Mouse (Mus musculus) frontal cortex, adult 2 months (tissue): ENCODE measurements around the gene Gfi1b. TPM values are rescaled to one million over a fixed set of nuclear protein-coding genes. Genes with fewer than 3 reads are reported as not detected.

Experiments
- DNase-seq, 2 experiments: peaks; one replicate each; pipeline ENCODE4 v3.0.0; 2022; ENCODE audit warnings: low spot score in 1 of 2; ENCODE audit errors: extremely low spot score in 1 of 2
- polyA plus RNA-seq: library from polyadenylated mRNA; depleted of rRNA; stranded (reverse); fragments of >200 nt; gene quantifications from 2 replicates; pipeline ENCODE4 v1.2.3, GENCODE M21; 2012; rRNA removed

The Gfi1b gene
- polyA plus RNA-seq = 0.08 TPM in 1 of 2 replicates, not detected in the other

DNA sequence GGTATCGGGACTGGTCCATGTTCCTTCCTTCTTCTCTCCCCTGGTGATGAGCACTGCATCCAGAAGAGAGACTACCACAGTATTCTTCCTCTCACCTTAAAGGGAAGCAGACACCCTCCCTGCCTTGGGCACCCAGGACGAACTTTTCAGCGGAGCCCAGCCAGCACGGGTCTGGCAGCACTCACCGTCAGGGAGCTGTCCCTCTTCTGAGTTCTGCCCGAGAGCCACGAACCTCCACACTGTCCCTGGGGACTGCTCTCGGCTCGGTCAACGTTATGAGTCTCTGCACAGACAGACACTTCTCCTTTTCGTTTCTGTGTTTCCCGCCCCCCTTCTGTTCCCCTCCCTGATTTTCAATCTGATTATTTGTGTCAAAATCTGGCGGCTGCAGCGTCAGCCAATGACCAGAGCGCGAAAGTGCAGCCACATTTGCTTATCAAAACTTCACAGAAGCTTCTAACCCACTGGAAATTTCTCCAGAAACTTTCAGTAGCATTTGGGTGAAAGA lies at the start of gene Gfi1b:
Gfi1b (minus strand) TSS at position 319 of the 508 bp plus-strand sequence.
- DNase-seq = no peak

GRCm38 (mm10) chr2:28671438-28671837 lies 49.7 kb upstream of the Gfi1b start:
- no peak for DNase-seq

GRCm38 (mm10) chr2:28665818-28666217 lies 44.0 kb upstream of the Gfi1b start:
- no peak for DNase-seq

- no peak for DNase-seq
Observed at GRCm38 (mm10) chr2:28662891-28663290, 41.1 kb upstream of the Gfi1b start.

GRCm38 (mm10) chr2:28656216-28656615 lies 34.4 kb upstream of the Gfi1b start:
- no peak for DNase-seq

DNA sequence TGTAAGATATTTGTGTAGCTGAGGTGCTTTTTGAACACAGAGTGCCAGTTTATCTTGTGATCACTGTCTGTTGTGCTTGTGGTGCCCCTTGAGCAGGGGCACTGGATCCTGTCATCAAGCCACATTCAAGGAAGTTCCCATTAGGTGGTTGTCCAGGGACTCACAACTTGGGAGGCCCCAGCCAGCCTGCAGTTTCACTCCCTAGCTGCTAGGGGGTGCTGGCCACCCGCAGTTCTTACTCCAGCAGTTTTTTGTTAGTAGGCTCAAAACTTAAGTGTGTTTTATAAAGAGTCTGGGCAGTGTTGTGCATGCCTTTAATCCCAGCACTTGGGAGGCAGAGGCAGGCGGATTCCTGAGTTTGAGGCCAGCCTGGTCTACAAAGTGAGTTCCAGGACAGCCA lies 32.5 kb upstream of the Gfi1b start:
- no peak for DNase-seq

- DNase-seq = peak in 1 of 2 experiments; percentile 67
Observed at GRCm38 (mm10) chr2:28653351-28653750, 31.6 kb upstream of the Gfi1b start.

GRCm38 (mm10) chr2:28650526-28650925 lies 28.7 kb upstream of the Gfi1b start:
- no peak for DNase-seq

- no peak for DNase-seq
Observed at GRCm38 (mm10) chr2:28643081-28643480, 21.3 kb upstream of the Gfi1b start.

GRCm38 (mm10) chr2:28641435-28641941 lies 19.7 kb upstream of the Gfi1b start:
- peak in 1 of 2 experiments; percentile 31 for DNase-seq

DNA sequence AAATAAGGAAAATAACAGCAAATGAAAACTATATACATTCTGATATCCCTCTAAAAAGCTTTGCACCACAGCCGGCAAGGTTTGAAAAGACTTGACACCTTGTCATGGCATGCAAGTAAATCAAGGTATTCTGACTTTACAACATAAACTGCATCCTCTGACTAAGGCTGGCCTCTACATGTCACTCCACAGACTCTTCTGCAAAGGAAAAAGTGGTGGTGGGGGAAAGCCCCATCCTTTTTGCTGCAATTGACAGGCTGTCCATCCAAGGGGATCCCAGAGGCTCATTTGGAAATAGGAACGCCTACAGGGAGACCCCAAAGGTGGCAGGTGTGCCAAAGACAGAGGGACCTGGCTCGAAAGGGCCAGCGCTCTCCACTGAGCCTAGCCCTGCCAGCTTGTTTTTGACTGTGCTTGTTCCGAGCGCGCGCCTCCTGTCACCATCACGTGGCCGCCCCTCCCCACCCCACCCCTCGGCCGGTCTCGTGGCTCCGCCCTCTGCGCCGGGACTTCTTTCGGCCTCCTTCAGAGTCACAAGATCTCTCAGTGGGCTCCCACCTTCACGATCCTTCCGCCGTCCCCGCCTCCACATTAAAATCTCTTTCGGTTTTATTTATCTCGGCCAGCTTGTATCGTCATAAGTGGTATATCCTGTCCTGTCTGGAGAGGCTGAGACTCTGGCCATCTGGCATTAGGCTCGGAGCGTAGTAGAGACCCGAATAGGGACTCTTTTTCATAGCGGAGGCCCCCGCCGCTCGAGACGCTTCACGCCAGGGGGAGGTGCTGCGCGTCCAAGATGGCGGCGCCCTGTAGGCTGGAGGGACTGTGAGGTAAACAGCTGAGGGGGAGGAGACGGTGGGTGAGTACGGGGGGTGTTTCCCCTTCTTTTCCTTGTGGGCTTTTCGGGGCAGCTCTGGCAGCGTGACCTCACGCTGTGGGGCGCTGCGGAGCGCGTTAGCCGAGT lies 19.0 kb upstream of the Gfi1b start, which contains the start of gene Tsc1:
Tsc1 (plus strand) TSS at position 768 of the 964 bp plus-strand sequence.
- DNase-seq = peak; percentile 88 to 96

DNA sequence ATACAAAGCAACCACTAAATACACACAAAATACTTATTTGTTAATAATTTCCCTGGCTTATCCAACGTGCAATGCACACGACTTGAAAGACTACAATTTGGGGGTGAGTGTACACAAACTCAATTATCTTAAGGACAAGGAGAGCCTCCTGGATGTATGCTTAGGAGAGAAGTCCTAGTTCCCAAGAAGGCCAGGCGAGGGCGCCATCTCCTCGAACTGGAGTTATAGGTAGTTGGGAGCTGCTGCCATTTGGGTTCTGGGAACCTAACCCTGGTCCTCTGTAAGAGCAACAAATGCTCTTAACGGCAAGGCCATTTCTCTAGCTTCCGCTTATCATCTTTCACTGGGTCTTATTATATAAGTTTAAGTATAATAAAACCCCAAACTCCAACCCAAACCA lies 18.0 kb upstream of the Gfi1b start:
- peak in 1 of 2 experiments; percentile 38 for DNase-seq

- no peak for DNase-seq
Observed at GRCm38 (mm10) chr2:28638886-28639285, 17.1 kb upstream of the Gfi1b start.

- DNase-seq = no peak
Observed at GRCm38 (mm10) chr2:28638352-28638751, 16.6 kb upstream of the Gfi1b start.

DNA sequence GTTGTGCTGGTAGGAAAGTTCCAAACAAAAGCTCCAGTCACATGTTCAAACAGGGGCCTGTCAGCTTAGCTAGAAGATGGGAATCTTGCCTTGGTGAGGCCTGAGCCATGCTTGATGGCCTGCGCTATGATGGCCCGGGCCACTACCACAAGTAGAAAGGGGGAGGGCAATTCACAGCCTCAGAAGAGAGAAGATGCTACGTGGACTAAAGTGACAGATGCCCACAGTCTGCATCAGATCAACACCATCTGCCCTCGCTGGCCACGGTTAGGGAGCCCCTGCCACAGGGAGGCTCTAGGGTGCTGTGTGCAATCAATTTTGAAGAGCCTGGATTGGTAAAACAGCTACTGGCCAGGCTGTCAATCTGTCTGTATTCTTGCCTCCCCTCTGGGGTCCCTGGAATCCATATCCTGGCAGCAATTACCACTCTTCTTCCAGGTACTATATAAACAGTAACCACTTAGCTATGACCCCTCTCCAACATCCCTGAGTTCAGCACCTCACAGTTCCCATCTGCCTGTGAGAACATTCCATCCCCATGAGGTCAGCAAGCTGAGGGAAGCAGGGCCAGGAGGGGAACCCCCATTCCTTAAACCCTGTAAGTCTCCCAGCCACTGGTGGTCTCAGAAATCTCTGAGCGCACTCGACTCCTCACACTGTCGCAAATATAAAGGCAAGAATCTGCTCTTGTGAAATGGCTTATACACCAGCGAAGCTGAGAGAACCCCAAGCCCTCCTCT lies 15.5 kb upstream of the Gfi1b start:
- DNase-seq = no peak

DNA sequence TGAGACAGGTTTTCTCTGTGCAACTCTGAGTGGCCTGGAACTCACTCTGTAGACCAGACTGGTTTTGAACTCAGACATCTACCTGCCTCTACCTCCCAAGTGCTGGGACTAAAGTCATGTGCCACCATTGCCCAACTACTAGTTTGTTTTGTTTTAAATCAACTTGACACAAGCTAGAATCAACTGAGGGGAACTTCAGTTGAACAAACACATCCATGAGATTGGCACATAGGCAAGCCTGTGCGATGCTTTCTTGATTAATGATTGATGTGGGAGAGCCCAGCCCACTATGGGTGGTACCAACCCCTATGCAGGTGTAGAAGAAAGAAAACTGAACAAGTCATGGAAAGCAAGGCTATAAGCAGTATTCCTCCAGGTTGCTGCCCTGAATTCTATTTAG lies 13.4 kb upstream of the Gfi1b start:
- no peak for DNase-seq

DNA sequence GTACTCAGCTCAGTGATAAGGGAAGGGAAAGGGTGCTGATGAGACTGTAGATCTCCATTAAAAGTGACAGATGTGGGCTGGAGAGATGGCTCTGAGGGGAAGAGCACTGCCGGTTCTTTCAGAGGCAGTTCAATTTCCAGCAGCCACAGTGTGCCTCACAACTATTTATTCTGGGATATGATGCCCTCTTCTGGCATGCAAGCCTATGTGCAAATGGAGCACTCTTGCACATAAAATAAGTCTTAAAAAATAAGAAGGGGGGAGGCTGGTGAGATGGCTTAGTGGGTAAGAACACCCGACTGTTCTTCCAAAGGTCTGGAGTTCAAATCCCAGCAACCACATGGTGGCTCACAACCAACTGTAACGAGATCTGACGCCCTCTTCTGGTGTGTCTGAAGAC lies 11.4 kb upstream of the Gfi1b start:
- DNase-seq = no peak

GRCm38 (mm10) chr2:28632626-28633025 lies 10.8 kb upstream of the Gfi1b start:
- no peak for DNase-seq

- DNase-seq = no peak
Observed at GRCm38 (mm10) chr2:28629911-28630381, 8.2 kb upstream of the Gfi1b start.

- DNase-seq = no peak
Observed at GRCm38 (mm10) chr2:28628053-28628452, 6.3 kb upstream of the Gfi1b start.

DNA sequence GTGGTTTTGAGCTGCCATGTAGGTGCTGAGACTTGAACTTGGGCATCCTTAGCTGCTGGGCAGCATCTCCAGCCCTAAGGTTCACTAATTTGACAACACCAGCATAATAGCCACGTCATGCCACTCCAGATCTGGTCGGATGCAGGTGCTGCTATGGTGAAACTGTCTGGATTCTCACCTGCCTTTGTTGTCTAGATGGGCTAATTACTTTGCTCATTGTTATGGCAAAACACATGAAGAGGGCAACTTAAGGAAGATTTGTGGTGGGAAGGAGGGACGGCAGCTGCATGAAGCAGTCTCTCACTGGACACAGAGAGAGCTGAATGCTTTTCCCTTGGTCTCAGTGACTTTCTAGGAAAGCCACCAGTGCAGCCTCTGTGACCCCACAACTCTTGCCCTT lies 4.3 kb upstream of the Gfi1b start:
- no peak for DNase-seq
